ENCODE assay signal across 26 mouse cellular contexts in genomic region chr1:90358971-90359370, GRCm38 (mm10).
DNase-seq lines count a peak whose midpoint lies in the region; ATAC-seq lines count a peak whose summit lies in the region.
"Had no signal": no experiment of that assay in that cellular context is flagged by ENCODE, and none has a peak within 500 bp of the region (broad histone marks: within the 10 kb centered on the region; RNA-seq: fewer than 3 reads in every experiment).

No protein-coding gene starts in this region.

- H3K27ac ChIP-seq in heart, embryonic 11.5 days (ENCODE audit: low read depth, low read length) = no peak overlapping the region
- H3K27ac ChIP-seq: embryonic facial prominence, embryonic 12.5 days; heart, embryonic 13.5 days; hindbrain, embryonic 12.5 days; hindbrain, postnatal 0 days; intestine, embryonic 15.5 days; midbrain, embryonic 13.5 days had no signal

- 72% methylated on average over 2 of the region's 2 CpGs for WGBS in heart, embryonic 11.5 days (ENCODE audit: insufficient replicate concordance)

- no peaks in the 10 kb centered on the region for H3K36me3 ChIP-seq in heart, embryonic 11.5 days (ENCODE audit: control insufficient read depth, insufficient read depth, low read length)
- H3K36me3 ChIP-seq: embryonic facial prominence, embryonic 12.5 days; heart, embryonic 13.5 days; hindbrain, embryonic 12.5 days; intestine, embryonic 15.5 days; limb, embryonic 12.5 days; midbrain, embryonic 13.5 days had no signal

- H3K4me1 ChIP-seq in heart, embryonic 11.5 days (ENCODE audit: control insufficient read depth, insufficient read depth, low read length) = no peaks in the 10 kb centered on the region
- H3K4me1 ChIP-seq: hindbrain, embryonic 12.5 days; intestine, embryonic 15.5 days had no signal

- peak; percentile 47 to 61 for DNase-seq in heart, adult 18-20 months
- DNase-seq in 3134 (ENCODE audit: extremely low read depth, insufficient read length, low spot score) = peak; percentile 18
- DNase-seq in gastrocnemius, postnatal 10 days = peak; percentile 18
- DNase-seq in heart, postnatal 4 days = peak; percentile 37
- no peak for DNase-seq in kidney, postnatal 4 days
- DNase-seq in lung, adult 18-20 months = no peak
- DNase-seq: adrenal gland, postnatal 10 days; cerebellum, adult 9-10 months; embryo, embryonic 11 days; kidney, adult 2 months; kidney, postnatal 36 days; lung, postnatal 36 days; retina, postnatal 1 day; right cerebral cortex, postnatal 14 days; thymus, postnatal 14 days had no signal

- no peak overlapping the region for H3K4me3 ChIP-seq in heart, embryonic 11.5 days (ENCODE audit: low read depth, low read length)
- H3K4me3 ChIP-seq: embryonic facial prominence, embryonic 12.5 days; heart, embryonic 13.5 days; hindbrain, embryonic 12.5 days; intestine, embryonic 15.5 days; limb, embryonic 12.5 days; midbrain, embryonic 13.5 days had no signal

- no peak overlapping the region for H3K9ac ChIP-seq in heart, embryonic 11.5 days (ENCODE audit: low read depth, low read length)
- H3K9ac ChIP-seq: embryonic facial prominence, embryonic 12.5 days; heart, embryonic 13.5 days; hindbrain, embryonic 12.5 days; intestine, embryonic 15.5 days; limb, embryonic 12.5 days; midbrain, embryonic 13.5 days had no signal

- H3K27me3 ChIP-seq in heart, embryonic 11.5 days (ENCODE audit: control insufficient read depth, insufficient read depth, low read length) = no peaks in the 10 kb centered on the region
- H3K27me3 ChIP-seq: embryonic facial prominence, embryonic 12.5 days; hindbrain, embryonic 12.5 days; intestine, embryonic 15.5 days; limb, embryonic 12.5 days; Patski had no signal

- no peaks in the 10 kb centered on the region for H3K9me3 ChIP-seq in heart, embryonic 11.5 days (replicated peaks; ENCODE audit: control insufficient read depth, low read length)
- H3K9me3 ChIP-seq: embryonic facial prominence, embryonic 12.5 days; heart, embryonic 13.5 days; hindbrain, embryonic 12.5 days; intestine, embryonic 15.5 days; limb, embryonic 12.5 days; midbrain, embryonic 13.5 days had no signal

- ATAC-seq in heart, embryonic 11.5 days (replicated peaks; ENCODE audit: insufficient number of reproducible peaks, low FRiP score, low TSS enrichment) = no peak
- ATAC-seq: forebrain, embryonic 14.5 days; hindbrain, postnatal 0 days; intestine, embryonic 15.5 days; midbrain, embryonic 13.5 days; Patski had no signal

- no peak overlapping the region for H3K4me2 ChIP-seq in heart, embryonic 11.5 days
- H3K4me2 ChIP-seq: embryonic facial prominence, embryonic 12.5 days; heart, embryonic 13.5 days; hindbrain, embryonic 12.5 days; intestine, embryonic 15.5 days; limb, embryonic 12.5 days; liver, embryonic 11.5 days; midbrain, embryonic 13.5 days had no signal

Comparison
In these comparisons a context has a peak if more than half of its experiments do, and no peak if none do; other contexts are left out.
1. DNase-seq: peak in heart, adult 18-20 months (2 of 2), 3134 (single experiment), gastrocnemius, postnatal 10 days (single experiment) and heart, postnatal 4 days (single experiment); none in kidney, postnatal 4 days (0 of 2) and lung, adult 18-20 months (0 of 2).